Mouse (Mus musculus) kidney, adult 2 months (tissue): Measurements from ENCODE around the gene Myo1e.

Experiments
- CTCF ChIP-seq: fragments of 200-500 bp; conservative IDR thresholded peaks from 2 replicates; pipeline ENCODE4 v1.5.1; 2011; ENCODE audit warnings: low read depth, mild to moderate bottlenecking, control low read depth, low read length, moderate library complexity, mixed read lengths; ENCODE audit not compliant: insufficient read depth, insufficient read length
- POLR2A ChIP-seq: fragments of 200-500 bp; IDR thresholded peaks from one replicate; pipeline ENCODE4 v1.6.1; 2011; ENCODE audit warnings: low read depth, low read length, control low read depth

DNA sequence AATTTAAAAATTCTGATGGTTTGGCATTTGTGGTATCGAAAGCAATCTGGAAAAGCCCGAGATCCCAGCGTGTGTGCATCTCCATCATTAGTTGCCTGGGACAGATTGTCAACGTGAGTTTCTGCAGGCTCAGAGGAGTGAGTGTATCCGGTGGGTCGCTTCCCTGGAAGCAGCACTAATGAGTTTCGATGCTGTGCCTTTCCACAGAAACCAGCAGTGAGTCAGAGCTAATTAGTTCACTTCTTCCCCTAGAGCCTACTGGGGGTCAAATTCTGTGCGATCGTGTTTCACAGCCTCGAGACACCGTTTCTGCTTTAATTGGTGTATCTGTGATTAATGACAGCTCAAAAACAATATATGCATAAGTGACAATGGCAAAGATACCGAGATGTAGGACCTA is 25.4 kb upstream of the Myo1e start:
- no peak for TF ChIP-seq CTCF
- no peak for TF ChIP-seq POLR2A
